Mouse (Mus musculus): Measurements from ENCODE around the gene Vmn1r213. TPM values are rescaled to one million over a fixed set of nuclear protein-coding genes. Genes with fewer than 3 reads are reported as not detected.

Vmn1r213 gene
- total RNA-seq (2021) = not detected
- long read RNA-seq, experiment 1 = 0 reads
- long read RNA-seq, experiment 2 = 0 reads

DNA sequence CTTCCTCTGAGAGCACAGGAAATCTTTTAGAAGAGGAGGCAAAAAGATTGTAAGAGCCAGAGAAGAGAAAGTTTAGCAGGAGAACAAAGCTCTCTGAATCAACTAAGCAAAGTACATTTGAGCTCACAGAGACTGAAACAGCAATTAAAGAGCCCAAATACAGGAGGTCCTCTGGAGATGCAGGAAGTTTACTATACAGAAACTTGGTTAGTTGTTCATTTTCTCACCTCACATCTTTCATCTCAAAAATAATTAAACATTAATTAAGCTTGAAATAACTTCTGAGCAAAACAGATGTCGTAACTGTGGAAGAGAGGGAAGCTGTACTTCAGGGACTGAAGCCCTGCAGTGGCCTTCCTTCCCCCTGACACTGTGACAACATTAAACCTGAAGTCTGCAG lies at the start of gene Vmn1r213:
Gene Vmn1r213 (plus strand): TSS at position 301 of the 400 bp plus-strand sequence.
- no peak for DNase-seq

DNA sequence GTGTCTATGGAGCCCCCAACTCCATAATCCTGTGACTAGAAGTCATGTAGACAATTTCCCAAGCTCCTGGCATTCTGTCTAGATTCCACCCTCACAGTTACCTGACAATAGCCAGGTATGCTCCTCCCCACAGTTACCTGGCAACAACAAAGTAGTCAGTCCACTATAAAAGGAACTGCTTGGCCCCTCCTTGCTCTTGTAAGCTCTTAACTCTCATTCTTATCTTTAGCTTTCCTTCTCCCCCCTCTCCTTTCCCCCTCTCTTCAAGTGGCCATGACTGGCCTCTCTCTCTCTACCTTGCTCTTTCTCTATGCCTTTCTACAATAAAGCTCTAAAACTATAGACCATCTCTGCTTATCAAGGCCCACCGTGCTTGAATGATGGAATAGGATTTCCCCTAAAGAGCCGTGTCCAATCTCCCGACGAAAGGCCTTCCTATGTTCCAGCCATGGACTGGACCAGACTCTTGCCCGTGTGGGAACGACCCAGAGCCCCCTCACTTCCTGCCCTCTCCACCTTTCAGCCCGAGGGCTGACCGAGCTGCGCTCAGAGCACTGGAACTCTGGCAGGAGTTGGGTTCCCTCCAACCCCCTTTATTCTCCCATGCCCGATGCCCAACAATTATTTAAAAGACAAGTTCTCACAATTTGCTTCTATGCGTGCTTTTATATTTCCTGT lies 17.1 kb upstream of the Vmn1r213 start:
- DNase-seq = no peak

DNA sequence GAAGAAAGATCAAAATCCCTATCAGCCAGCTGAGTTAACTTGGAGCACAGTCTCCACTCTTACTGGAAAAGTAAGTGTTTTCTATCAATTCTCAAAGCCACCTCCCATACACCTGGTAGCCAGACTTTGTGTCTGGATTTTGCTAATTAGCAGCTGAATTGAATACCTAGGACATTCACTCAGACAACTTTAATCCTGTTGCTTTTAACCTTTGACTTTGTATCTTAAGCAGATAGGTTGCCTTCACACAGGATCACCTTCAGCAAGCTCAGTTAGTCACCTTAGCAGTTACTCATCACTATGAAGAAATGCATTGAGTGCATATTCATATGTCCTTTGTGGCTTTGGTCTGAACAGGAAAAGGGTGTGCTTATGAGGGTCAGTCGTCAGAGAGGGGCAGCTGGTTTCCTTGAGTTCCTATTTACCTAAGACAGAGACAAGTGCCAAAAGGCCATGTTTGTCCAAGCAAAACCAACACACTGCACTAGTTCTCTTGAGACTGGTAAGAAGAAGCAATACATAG lies 15.2 kb upstream of the Vmn1r213 start:
- DNase-seq = no peak

DNA sequence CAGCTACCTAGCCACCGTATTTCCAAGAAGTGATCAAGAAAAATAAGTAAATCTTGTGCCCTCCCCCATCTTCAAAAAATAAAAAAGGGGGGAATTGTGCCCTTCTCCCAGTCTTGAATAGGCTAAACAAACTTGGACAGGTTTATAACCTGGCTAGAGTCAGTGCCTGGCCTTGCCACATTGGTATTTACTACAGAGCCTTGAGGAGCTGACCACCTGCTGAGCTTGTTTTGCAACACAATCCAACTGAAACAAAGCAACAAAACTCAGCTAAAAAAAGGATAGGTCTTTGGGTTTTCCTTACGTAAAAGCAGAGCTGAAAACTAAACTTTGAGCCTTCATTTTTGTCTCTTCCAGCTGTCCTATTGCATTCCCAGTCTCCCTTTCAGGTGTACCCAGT lies 14.7 kb upstream of the Vmn1r213 start:
- no peak for DNase-seq

DNA sequence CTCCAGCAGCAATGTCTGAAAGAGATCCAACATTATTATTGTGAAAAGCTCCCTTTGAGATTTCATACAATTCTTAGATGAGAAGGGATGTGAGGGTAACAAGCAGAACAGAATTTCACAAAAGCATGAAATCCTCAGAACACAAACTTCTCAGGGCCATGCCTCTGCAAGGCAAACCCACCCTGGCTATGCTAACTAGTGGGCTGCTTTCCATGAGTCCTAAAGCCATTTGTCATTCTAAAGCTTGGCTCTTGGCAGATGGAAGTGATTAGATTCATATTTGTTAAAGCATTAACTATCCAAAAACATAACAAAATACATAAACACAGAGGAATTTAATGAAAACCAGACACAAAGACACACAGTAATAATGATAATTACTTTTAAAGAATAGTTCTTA lies 10.7 kb downstream of the Vmn1r213 start:
- DNase-seq = no peak

DNA sequence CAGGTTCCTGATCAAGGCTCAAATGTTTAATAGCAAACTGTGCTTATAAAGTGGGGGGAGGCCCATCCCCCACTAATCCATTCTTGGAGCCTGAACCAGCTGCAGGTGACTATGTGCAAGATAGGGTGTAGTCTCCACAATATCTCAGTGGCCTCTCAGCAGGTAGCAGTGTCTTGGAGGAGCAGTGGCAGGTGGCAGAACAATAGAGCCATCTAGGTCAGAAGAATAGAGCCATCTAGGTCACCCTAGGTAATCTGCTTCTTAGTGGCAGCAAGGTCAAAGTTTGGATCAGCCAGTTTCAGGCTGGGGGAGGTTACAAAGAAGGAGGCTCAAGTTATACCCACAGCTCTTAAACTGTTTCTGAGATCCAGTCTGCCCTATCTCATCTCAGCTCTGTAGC lies 17.4 kb downstream of the Vmn1r213 start:
- no peak for DNase-seq

DNA sequence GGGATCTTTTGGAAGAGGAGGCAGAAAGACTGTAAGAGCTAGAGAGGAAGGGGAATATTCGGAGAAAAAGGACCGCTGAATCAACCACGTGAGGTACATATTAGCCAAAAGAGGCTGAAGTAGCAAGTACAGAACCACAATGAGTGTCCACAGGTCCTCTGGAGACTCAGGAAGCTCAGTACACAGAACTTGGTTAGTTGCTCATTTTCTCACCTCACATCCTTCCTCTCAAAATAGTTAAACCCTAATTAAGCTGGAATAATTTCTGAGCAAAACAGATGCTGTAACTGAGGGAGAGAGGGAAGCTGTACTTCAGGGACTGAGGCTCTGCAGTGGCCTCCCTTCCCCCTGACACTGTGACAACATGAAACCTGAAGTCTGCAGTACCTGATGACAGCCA lies 22.7 kb downstream of the Vmn1r213 start, which contains the start of gene Vmn1r214:
Gene Vmn1r214 (plus strand): TSS at position 301 of the 400 bp plus-strand sequence.
- no peak for DNase-seq

DNA sequence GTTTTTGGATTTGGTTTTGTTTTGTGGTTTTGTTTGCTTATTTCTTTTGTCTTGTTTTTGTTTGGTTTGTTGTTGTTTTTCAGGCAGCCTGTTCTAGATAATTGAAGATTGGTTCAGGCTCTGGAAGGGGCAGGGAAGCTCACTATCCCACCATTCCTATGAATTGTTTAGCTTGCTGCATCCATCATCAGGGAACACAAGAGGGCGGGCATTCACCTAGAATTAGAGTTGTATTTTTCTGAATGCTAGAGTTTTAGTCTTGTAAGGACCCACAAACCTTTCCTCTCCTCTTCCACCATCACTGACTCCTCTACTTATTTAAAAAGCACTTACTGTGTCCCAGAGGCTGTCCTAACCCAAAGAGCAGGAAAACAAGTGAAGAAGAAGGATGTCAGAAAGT lies 50.3 kb downstream of the Vmn1r213 start:
- DNase-seq = no peak

Other genes with a start within 250 kb of the Vmn1r213 start
- not detected for gene Vmn1r208, start 230.3 kb upstream of the Vmn1r213 start, total RNA-seq (2021)
- not detected for gene Vmn1r209, start 198.0 kb upstream of the Vmn1r213 start, total RNA-seq (2021)
- not detected for gene Vmn1r210, start 176.3 kb upstream of the Vmn1r213 start, total RNA-seq (2021)
- gene Vmn1r211, start 150.1 kb upstream of the Vmn1r213 start, total RNA-seq (2021) = not detected
- gene Vmn1r212, start 123.5 kb upstream of the Vmn1r213 start, total RNA-seq (2021) = not detected
- not detected for gene Vmn1r214, start 22.8 kb downstream of the Vmn1r213 start, total RNA-seq (2021)
- not detected for gene Vmn1r215, start 60.4 kb downstream of the Vmn1r213 start, total RNA-seq (2021)
- not detected for gene Vmn1r217, start 110.6 kb downstream of the Vmn1r213 start, total RNA-seq (2021)
- not detected for gene Vmn1r218, start 125.5 kb downstream of the Vmn1r213 start, total RNA-seq (2021)
- gene Vmn1r219, start 151.7 kb downstream of the Vmn1r213 start, total RNA-seq (2021) = not detected
- not detected for gene Vmn1r220, start 180.3 kb downstream of the Vmn1r213 start, total RNA-seq (2021)
- gene Vmn1r221, start 206.5 kb downstream of the Vmn1r213 start, total RNA-seq (2021) = not detected
- not detected for gene Vmn1r222, start 228.3 kb downstream of the Vmn1r213 start, total RNA-seq (2021)
- not detected for gene Vmn1r223, start 239.5 kb downstream of the Vmn1r213 start, total RNA-seq (2021)

All from heart, adult 18-20 months (tissue).